ENCODE assay signal across 18 mouse cellular contexts in genomic region chr12:117166266-117166665, GRCm38 (mm10).
"Had no signal": no experiment of that assay in that cellular context is flagged by ENCODE, and none has a peak within 500 bp of the region (broad histone marks: within the 10 kb centered on the region; RNA-seq: fewer than 3 reads in every experiment).

No protein-coding gene starts in this region.

- H3K9me3 ChIP-seq: liver, embryonic 13.5 days; lung, embryonic 15.5 days; neural tube, embryonic 12.5 days; neural tube, embryonic 15.5 days had no signal

- H3K4me3 ChIP-seq: layer of hippocampus, adult 2 months; liver, embryonic 13.5 days; lung, embryonic 15.5 days; neural tube, embryonic 12.5 days; neural tube, embryonic 15.5 days had no signal

- H3K4me1 ChIP-seq: liver, embryonic 13.5 days had no signal

- H3K36me3 ChIP-seq: liver, embryonic 13.5 days; lung, embryonic 15.5 days; neural tube, embryonic 12.5 days; neural tube, embryonic 15.5 days had no signal

- H3K4me2 ChIP-seq: liver, embryonic 13.5 days; lung, embryonic 15.5 days; neural tube, embryonic 12.5 days; neural tube, embryonic 15.5 days had no signal

- H3K27ac ChIP-seq: kidney, postnatal 0 days; layer of hippocampus, adult 2 months; liver, embryonic 13.5 days; lung, embryonic 15.5 days; neural tube, embryonic 12.5 days; neural tube, embryonic 15.5 days; stomach, postnatal 0 days had no signal

- DNase-seq: kidney, adult 2 months; kidney, postnatal 25 days; layer of hippocampus, adult 9-11 months; liver, embryonic 13.5 days; lung, postnatal 10 days; right cerebral cortex, adult 18-20 months; right cerebral cortex, postnatal 14 days; right cerebral cortex, postnatal 4 days; thymus, adult 2 months; thymus, postnatal 14 days; thymus, postnatal 4 days had no signal

- H3K9ac ChIP-seq: liver, embryonic 13.5 days; lung, embryonic 15.5 days; neural tube, embryonic 12.5 days; neural tube, embryonic 15.5 days had no signal

- ATAC-seq: intestine, postnatal 0 days had no signal
